Mouse (Mus musculus): ENCODE results near the gene Pparg. TPM values are rescaled to one million over a fixed set of nuclear protein-coding genes. Genes with fewer than 3 reads are reported as not detected.
A peak's percentile ranks its signal among the peaks of the same experiment; 100 is the strongest.

Gene Pparg
- total and polyA plus RNA-seq, 3 experiments, result not detected

GRCm38 (mm10) chr6:115465463-115465862 lies 104.7 kb downstream of the Pparg start:
- TF ChIP-seq MXI1 (IDR thresholded peaks at IDR 0.05; ENCODE audit: low read depth, low read length), result no peak
- no peak for TF ChIP-seq ZKSCAN1 (IDR thresholded peaks at IDR 0.05; ENCODE audit: borderline replicate concordance, low read depth, low read length)
- TF ChIP-seq SMC3 (IDR thresholded peaks at IDR 0.05; ENCODE audit: low read depth, low read length), result no peak
- no peak for TF ChIP-seq MAFK (IDR thresholded peaks at IDR 0.05; ENCODE audit: insufficient replicate concordance, low read length)
- no peak for TF ChIP-seq NELFE (IDR thresholded peaks at IDR 0.05; ENCODE audit: low read depth, low read length)
- no peak for TF ChIP-seq CHD2 (IDR thresholded peaks at IDR 0.05; ENCODE audit: low read length)
- TF ChIP-seq E2F4 (IDR thresholded peaks at IDR 0.05; ENCODE audit: insufficient replicate concordance, low read depth, low read length), result no peak
- no peak for TF ChIP-seq IRF4 (IDR thresholded peaks at IDR 0.05; ENCODE audit: low read depth, low read length)
- no peak for TF ChIP-seq USF1 (IDR thresholded peaks at IDR 0.05; ENCODE audit: low read depth, low read length)
- no peak for TF ChIP-seq MAZ (IDR thresholded peaks at IDR 0.05; ENCODE audit: low read depth, low read length)
- TF ChIP-seq MEF2A (IDR thresholded peaks at IDR 0.05; ENCODE audit: borderline replicate concordance, low read depth, low read length), result no peak
- no peak for TF ChIP-seq TBP (conservative IDR thresholded peaks at IDR 0.05; ENCODE audit: low read depth, low read length)
- TF ChIP-seq UBTF (IDR thresholded peaks at IDR 0.05; ENCODE audit: low read depth, low read length), result no peak
- TF ChIP-seq CHD1 (IDR thresholded peaks at IDR 0.05; ENCODE audit: low read depth, low read length), result no peak
- TF ChIP-seq KAT2A (IDR thresholded peaks at IDR 0.05; ENCODE audit: insufficient replicate concordance, low read length), result no peak
- TF ChIP-seq SIN3A (IDR thresholded peaks at IDR 0.05; ENCODE audit: low read length), result no peak
- no peak for TF ChIP-seq ETS1 (conservative IDR thresholded peaks at IDR 0.05; ENCODE audit: low read depth, low read length)
- TF ChIP-seq ELF1 (IDR thresholded peaks at IDR 0.05; ENCODE audit: low read depth, low read length), result no peak
- no peak for TF ChIP-seq BHLHE40 (IDR thresholded peaks at IDR 0.05; ENCODE audit: low read depth, low read length)
- TF ChIP-seq JUN (IDR thresholded peaks at IDR 0.05; ENCODE audit: insufficient read depth, low read depth, low read length), result no peak
- Histone ChIP-seq H3K9ac (ENCODE audit: insufficient read depth, low read depth) (no peak overlapping the region), H3K4me1 (ENCODE audit: control insufficient read depth in 1 of 2, insufficient read depth in 2 of 2) (peaks cover 10 to 59% of the 10 kb centered on the region in 2 experiments; a peak in 3 of 4 replicates), H3K4me2 (ENCODE audit: insufficient read depth, low read depth, poor library complexity, severe bottlenecking) (no peak overlapping the region), H3K9me3 (replicated peaks; ENCODE audit: low read length) (no peaks in the 10 kb centered on the region), H3K79me2 (replicated peaks; ENCODE audit: control insufficient read depth, extremely low read depth, insufficient read depth, poor library complexity, severe bottlenecking) (no peaks in the 10 kb centered on the region), H3K4me3 (replicated peaks in 1 of 3; ENCODE audit: low read depth in 2 of 3, low read length in 2 of 3, poor library complexity in 1 of 3) (no peak overlapping the region), H3K27ac (ENCODE audit: insufficient read depth, low read depth) (no peak overlapping the region), H3K36me3 (replicated peaks in 1 of 2; ENCODE audit: control insufficient read depth in 1 of 2, insufficient read depth in 1 of 2, low read length in 1 of 2) (no peaks in the 10 kb centered on the region), H3K27me3 (replicated peaks) (no peaks in the 10 kb centered on the region)
- in situ Hi-C loops (cut with MboI; ENCODE audit: low pct_ligation_motif_present, low pct_unique_long_range_greater_than_20kb, low sequenced_read_pairs), result no loop called here
- dilution Hi-C loops (cut with MboI; ENCODE audit: extremely low pct_ligation_motif_present, extremely low pct_unique_long_range_greater_than_20kb, low sequenced_read_pairs), result no loop called here
- DNase-seq (ENCODE audit: extremely low read depth), result no peak

- Histone ChIP-seq H3K4me2 (ENCODE audit: insufficient read depth, low read depth, poor library complexity, severe bottlenecking) (no peak overlapping the region; the same call in 1 of the 2 replicates), H3K36me3 (replicated peaks in 1 of 2; ENCODE audit: control insufficient read depth in 1 of 2, insufficient read depth in 1 of 2, low read length in 1 of 2) (no peaks in the 10 kb centered on the region), H3K4me1 (ENCODE audit: control insufficient read depth in 1 of 2, insufficient read depth in 2 of 2) (peaks cover 10 to 59% of the 10 kb centered on the region in 2 experiments; a peak in 3 of 4 replicates), H3K27ac (ENCODE audit: insufficient read depth, low read depth) (no peak overlapping the region), H3K9me3 (replicated peaks; ENCODE audit: low read length) (no peaks in the 10 kb centered on the region), H3K4me3 (replicated peaks in 1 of 3; ENCODE audit: low read depth in 2 of 3, low read length in 2 of 3, poor library complexity in 1 of 3) (no peak overlapping the region), H3K27me3 (replicated peaks) (no peaks in the 10 kb centered on the region), H3K79me2 (replicated peaks; ENCODE audit: control insufficient read depth, extremely low read depth, insufficient read depth, poor library complexity, severe bottlenecking) (no peaks in the 10 kb centered on the region), H3K9ac (ENCODE audit: insufficient read depth, low read depth) (no peak overlapping the region)
- dilution Hi-C loops (cut with MboI; ENCODE audit: extremely low pct_ligation_motif_present, extremely low pct_unique_long_range_greater_than_20kb, low sequenced_read_pairs) (no loop called here), in situ Hi-C loops (cut with MboI; ENCODE audit: low pct_ligation_motif_present, low pct_unique_long_range_greater_than_20kb, low sequenced_read_pairs) (no loop called here)
- DNase-seq (ENCODE audit: extremely low read depth), result peak; percentile 85
- peak; percentile 31; the same call in 1 of the 2 replicates for TF ChIP-seq BHLHE40 (IDR thresholded peaks at IDR 0.05; ENCODE audit: low read depth, low read length)
- TF ChIP-seq CTCF (conservative IDR thresholded peaks at IDR 0.05 in 1 of 2, IDR thresholded peaks at IDR 0.05 in 1 of 2; ENCODE audit: low read depth in 2 of 2, low read length in 2 of 2), result no peak
- TF ChIP-seq MAZ (IDR thresholded peaks at IDR 0.05; ENCODE audit: low read depth, low read length), result no peak; the same call in 1 of the 2 replicates
- no peak for TF ChIP-seq SMC3 (IDR thresholded peaks at IDR 0.05; ENCODE audit: low read depth, low read length)
- TF ChIP-seq SIN3A (IDR thresholded peaks at IDR 0.05; ENCODE audit: low read length), result no peak
- TF ChIP-seq RCOR1 (conservative IDR thresholded peaks at IDR 0.05; ENCODE audit: low read depth, low read length), result no peak
- TF ChIP-seq ELF1 (IDR thresholded peaks at IDR 0.05; ENCODE audit: low read depth, low read length), result no peak
- TF ChIP-seq POLR2AphosphoS2 (IDR thresholded peaks at IDR 0.05; ENCODE audit: low read depth, low read length), result no peak
- TF ChIP-seq MAFK (IDR thresholded peaks at IDR 0.05; ENCODE audit: insufficient replicate concordance, low read length), result no peak
- TF ChIP-seq E2F4 (IDR thresholded peaks at IDR 0.05; ENCODE audit: insufficient replicate concordance, low read depth, low read length), result no peak
- no peak for TF ChIP-seq GABPA (IDR thresholded peaks at IDR 0.05; ENCODE audit: insufficient replicate concordance, low read depth, low read length)
- TF ChIP-seq CHD1 (IDR thresholded peaks at IDR 0.05; ENCODE audit: low read depth, low read length), result no peak
- TF ChIP-seq ZC3H11A (IDR thresholded peaks at IDR 0.05; ENCODE audit: low read depth, low read length), result no peak
- peak; percentile 79 for TF ChIP-seq ETS1 (conservative IDR thresholded peaks at IDR 0.05; ENCODE audit: low read depth, low read length)
- peak; percentile 57; the same call in 1 of the 2 replicates for TF ChIP-seq TBP (conservative IDR thresholded peaks at IDR 0.05; ENCODE audit: low read depth, low read length)
- 0 out of 2 replicates have a peak, but pooled peaks have one; percentile 24 for TF ChIP-seq JUND (conservative IDR thresholded peaks at IDR 0.05; ENCODE audit: low read depth, low read length)
- TF ChIP-seq KAT2A (IDR thresholded peaks at IDR 0.05; ENCODE audit: insufficient replicate concordance, low read length), result no peak
- peak; percentile 75; the same call in 1 of the 2 replicates for TF ChIP-seq CHD2 (IDR thresholded peaks at IDR 0.05; ENCODE audit: low read length)
- no peak for TF ChIP-seq ZNF384 (IDR thresholded peaks at IDR 0.05; ENCODE audit: low read depth, low read length)
- no peak for TF ChIP-seq HCFC1 (IDR thresholded peaks at IDR 0.05; ENCODE audit: low read depth, low read length)
- TF ChIP-seq USF2 (conservative IDR thresholded peaks at IDR 0.05; ENCODE audit: low read depth, low read length), result no peak
- TF ChIP-seq NRF1 (IDR thresholded peaks at IDR 0.05; ENCODE audit: low read depth, low read length), result no peak
These were observed 105.1 kb downstream of the Pparg start for GRCm38 (mm10) chr6:115465876-115466275.
